Mouse (Mus musculus) megakaryocyte, embryonic 14.5 days (primary cell): ENCODE results near the gene Pde11a.

Experiments
- FLI1 ChIP-seq: IDR thresholded peaks from 2 replicates; pipeline ENCODE4 v1.6.1; 2012; ENCODE audit warnings: low read length, inconsistent platforms, mixed read lengths
- GATA1 ChIP-seq: IDR thresholded peaks from 3 replicates; pipeline ENCODE4 v1.6.1; 2012; ENCODE audit warnings: mixed read lengths, low read length, inconsistent platforms, borderline replicate concordance

DNA sequence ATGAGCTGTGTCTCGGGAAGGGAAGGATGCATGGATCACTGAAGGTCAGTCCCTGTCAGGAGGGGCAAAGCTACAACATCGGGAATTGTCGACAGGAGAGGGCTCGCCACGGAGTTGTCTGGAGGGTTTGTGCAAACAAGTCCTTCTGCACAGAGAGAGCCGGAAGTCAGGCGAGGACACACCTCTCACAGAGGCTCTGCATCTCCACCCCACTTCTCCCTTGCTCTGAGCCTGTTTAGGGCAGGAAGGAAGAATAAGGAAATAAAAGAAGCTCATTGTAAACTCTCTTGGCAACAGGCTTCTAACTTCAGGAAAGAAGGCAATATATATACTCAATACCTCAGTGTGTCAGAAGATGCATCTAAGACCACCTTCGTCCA is 209.5 kb downstream of the Pde11a start:
- TF ChIP-seq GATA1 (no peak), FLI1 (no peak)
